27 mouse cellular contexts compared by ENCODE assay signal in genomic region chr3:87812873-87813272, GRCm38 (mm10). TPM values are rescaled to one million over a fixed set of nuclear protein-coding genes. Genes with fewer than 3 reads are reported as not detected.
A peak's percentile ranks its signal among the peaks of the same experiment; 100 is the strongest.
DNase-seq lines count a peak whose midpoint lies in the region; ATAC-seq and TF ChIP-seq lines count a peak whose summit lies in the region.
"Had no signal": no experiment of that assay in that cellular context is flagged by ENCODE, and none has a peak within 500 bp of the region (broad histone marks: within the 10 kb centered on the region; RNA-seq: fewer than 3 reads in every experiment).

No protein-coding gene starts in this region.

- peak; percentile 22 to 38 for DNase-seq in heart, postnatal 14 days
- DNase-seq in heart, adult 2 months: no peak
- peak; percentile 44 for DNase-seq in lung, embryonic 14.5 days
- DNase-seq in lung, postnatal 25 days (ENCODE audit: low spot score): no peak
- DNase-seq in Patski (ENCODE audit: low read depth, low spot score): no peak
- DNase-seq in kidney, postnatal 4 days: peak; percentile 64 to 72
- no peak for DNase-seq in cerebellum, adult 11-12 months
- no peak for DNase-seq in layer of hippocampus, adult 8-10 months (ENCODE audit: low spot score in 2 of 2)
- DNase-seq: adrenal gland, postnatal 10 days; cerebellum, postnatal 25 days; forebrain, postnatal 0 days; liver; lung, postnatal 10 days; thymus, postnatal 36 days had no signal

- ATAC-seq in lung, embryonic 14.5 days (ENCODE audit: insufficient read depth): no peak
- peak; percentile 48 for ATAC-seq in Patski
- ATAC-seq: forebrain, postnatal 0 days; intestine, embryonic 15.5 days; midbrain, embryonic 15.5 days had no signal

- no peak overlapping the region for H3K27ac ChIP-seq in heart, adult 2 months
- H3K27ac ChIP-seq in lung, embryonic 14.5 days (ENCODE audit: low read depth): no peak overlapping the region
- H3K27ac ChIP-seq: embryonic facial prominence, embryonic 15.5 days; hindbrain, embryonic 14.5 days; intestine, embryonic 15.5 days; layer of hippocampus, adult 2 months; midbrain, embryonic 15.5 days had no signal

- H3K9ac ChIP-seq in heart, adult 2 months (ENCODE audit: low read depth, low read length): no peak overlapping the region
- no peak overlapping the region for H3K9ac ChIP-seq in lung, embryonic 14.5 days
- H3K9ac ChIP-seq: embryonic facial prominence, embryonic 15.5 days; forebrain, postnatal 0 days; hindbrain, embryonic 14.5 days; intestine, embryonic 15.5 days; midbrain, embryonic 15.5 days had no signal

- H3K36me3 ChIP-seq in heart, adult 2 months (ENCODE audit: control insufficient read depth, insufficient read depth, low read length): no peaks in the 10 kb centered on the region
- H3K36me3 ChIP-seq in lung, embryonic 14.5 days (ENCODE audit: insufficient read depth): no peaks in the 10 kb centered on the region
- H3K36me3 ChIP-seq: embryonic facial prominence, embryonic 15.5 days; intestine, embryonic 15.5 days; midbrain, embryonic 15.5 days had no signal

- H3K9me3 ChIP-seq in lung, embryonic 14.5 days (ENCODE audit: low read depth, low read length): no peaks in the 10 kb centered on the region
- H3K9me3 ChIP-seq: embryonic facial prominence, embryonic 15.5 days; intestine, embryonic 15.5 days; midbrain, embryonic 15.5 days had no signal

- CTCF ChIA-PET in Patski (lab: Charles Lee): interaction anchor here (0.9 to 1.5 kb wide), 3 partner anchors 17 to 43 kb away, joined by 3 to 6 read pairs (median 3); no protein-coding TSS in a partner anchor

- peaks cover 12% of the 10 kb centered on the region for H3K27me3 ChIP-seq in heart, adult 2 months (ENCODE audit: control insufficient read depth, insufficient read depth, low read length)
- H3K27me3 ChIP-seq in lung, embryonic 14.5 days (ENCODE audit: insufficient read depth, low read length): peaks cover 49% of the 10 kb centered on the region
- H3K27me3 ChIP-seq in Patski: peaks cover 65% of the 10 kb centered on the region

- intact Hi-C loops in heart, postnatal 14 days (cut with DNase I): no loop called here
- intact Hi-C loops in heart, adult 2 months (cut with DNase I): no loop called here

- TF ChIP-seq EP300 in heart, adult 2 months (IDR thresholded peaks at IDR 0.05; ENCODE audit: insufficient read depth, low read depth, low read length): no peak

- H3K4me3 ChIP-seq in heart, adult 2 months: no peak overlapping the region
- H3K4me3 ChIP-seq in lung, embryonic 14.5 days (ENCODE audit: low read depth, low read length): no peak overlapping the region
- H3K4me3 ChIP-seq: embryonic facial prominence, embryonic 15.5 days; intestine, embryonic 15.5 days; layer of hippocampus, adult 2 months; midbrain, embryonic 15.5 days; myocyte had no signal

- no peak for TF ChIP-seq POLR2A in heart, adult 2 months (IDR thresholded peaks at IDR 0.05; ENCODE audit: insufficient read depth, low read depth, low read length)

- no peak for TF ChIP-seq CTCF in heart, adult 2 months (IDR thresholded peaks at IDR 0.05)
- TF ChIP-seq CTCF in lung, embryonic 14.5 days (IDR thresholded peaks at IDR 0.05; ENCODE audit: low read depth): no peak
- TF ChIP-seq CTCF in Patski (IDR thresholded peaks at IDR 0.05): no peak

- WGBS in heart, adult 2 months: 28% methylated on average over 10 of the region's 10 CpGs
- WGBS in lung, embryonic 14.5 days: 37% methylated on average over 10 of the region's 10 CpGs

- POLR2A ChIA-PET in Patski (lab: Charles Lee): no interaction called here

- no peaks in the 10 kb centered on the region for H3K79me2 ChIP-seq in heart, adult 2 months (replicated peaks; ENCODE audit: control insufficient read depth, insufficient read depth, low read length)

- H3K4me2 ChIP-seq in lung, embryonic 14.5 days: no peak overlapping the region
- H3K4me2 ChIP-seq: embryonic facial prominence, embryonic 15.5 days; hindbrain, embryonic 14.5 days; intestine, embryonic 15.5 days; midbrain, embryonic 15.5 days had no signal

- peaks cover 1% of the 10 kb centered on the region; the same call in 1 of the 2 replicates for H3K4me1 ChIP-seq in heart, adult 2 months (ENCODE audit: control insufficient read depth, insufficient read depth, low read length)
- peaks cover 2% of the 10 kb centered on the region; the same call in 1 of the 2 replicates for H3K4me1 ChIP-seq in lung, embryonic 14.5 days (ENCODE audit: insufficient read depth)

- in situ Hi-C loops in Patski (cut with MboI; ENCODE audit: low pct_unique_long_range_greater_than_20kb): no loop called here

RNA-seq across cellular contexts. Expression of gene Pear1, which starts 11.2 kb away (rescaled TPM):
- 10 to 100 TPM; 25.5 to 32.4 TPM for total RNA-seq in heart, postnatal 14 days (2021)
- 10 to 100 TPM; 17.1 to 18.7 TPM for total RNA-seq in heart, adult 2 months (2021)
- 42.5 and 45.0 TPM in 2 replicates for polyA plus RNA-seq in heart, adult 2 months (2012; rRNA removed)
- 30.2 and 31.7 TPM in 2 replicates for polyA plus RNA-seq in lung, embryonic 14.5 days (2014; fragmentation: Nextera tagmentation; extraction: Ambion mirVana)
- 2.8 TPM for polyA plus RNA-seq in Patski (2021)
- 10 to 100 TPM; 10.5 to 12.7 (median 12.2) TPM for total RNA-seq in layer of hippocampus, adult 8-10 months (2022)

RNA-seq across cellular contexts. Expression of gene Insrr, which starts 16.1 kb away (rescaled TPM):
- under 1 TPM; 0.24 TPM for total RNA-seq in heart, postnatal 14 days (2021)
- total RNA-seq in heart, adult 2 months (2021): under 1 TPM in 1 of 2 experiments, not detected in 1; 0.05 TPM
- 0.04 TPM in 1 of 2 replicates, not detected in the other for polyA plus RNA-seq in heart, adult 2 months (2012; rRNA removed)
- 0.05 TPM in 1 of 2 replicates, not detected in the other for polyA plus RNA-seq in lung, embryonic 14.5 days (2014; fragmentation: Nextera tagmentation; extraction: Ambion mirVana)
- 0.06 TPM for polyA plus RNA-seq in Patski (2021)
- under 1 TPM; 0.49 to 1.00 (median 0.68) TPM for total RNA-seq in layer of hippocampus, adult 8-10 months (2022)
- total RNA-seq: gastrocnemius, adult 8-10 months; megakaryocyte, adult 5-6 weeks had no signal
- polyA plus RNA-seq: C2C12; heart, postnatal 0 days; myocyte had no signal

RNA-seq across cellular contexts. Expression of gene Ntrk1, which starts 17.9 kb away (rescaled TPM):
- total RNA-seq in heart, postnatal 14 days (2021): under 1 TPM; 0.29 to 0.31 TPM
- under 1 TPM; 0.14 to 0.16 TPM for total RNA-seq in heart, adult 2 months (2021)
- 0.38 and 0.57 TPM in 2 replicates for polyA plus RNA-seq in heart, adult 2 months (2012; rRNA removed)
- polyA plus RNA-seq in lung, embryonic 14.5 days (2014; fragmentation: Nextera tagmentation; extraction: Ambion mirVana): 0.22 and 0.39 TPM in 2 replicates
- polyA plus RNA-seq in Patski (2021): not detected
- under 1 TPM; 0.13 to 0.20 (median 0.17) TPM for total RNA-seq in layer of hippocampus, adult 8-10 months (2022)
- total RNA-seq: gastrocnemius, adult 8-10 months; megakaryocyte, adult 5-6 weeks had no signal
- polyA plus RNA-seq: C2C12, myocyte had no signal

RNA-seq across cellular contexts. Expression of gene Sh2d2a, which starts 33.7 kb away (rescaled TPM):
- 1 to 10 TPM in 1 of 2 experiments, under 1 TPM in 1; 0.14 to 2.2 TPM for total RNA-seq in heart, postnatal 14 days (2021)
- total RNA-seq in heart, adult 2 months (2021): under 1 TPM; 0.05 to 0.27 TPM
- polyA plus RNA-seq in heart, adult 2 months (2012; rRNA removed): 0.41 and 0.70 TPM in 2 replicates
- polyA plus RNA-seq in lung, embryonic 14.5 days (2014; fragmentation: Nextera tagmentation; extraction: Ambion mirVana): 0.09 TPM in 2 replicates
- polyA plus RNA-seq in Patski (2021): not detected
- total RNA-seq in layer of hippocampus, adult 8-10 months (2022): not detected
- total RNA-seq: forebrain, postnatal 0 days; gastrocnemius, adult 8-10 months; layer of hippocampus, adult 2 months; left cerebral cortex, postnatal 25 days had no signal
- polyA plus RNA-seq: brain, embryonic 14.5 days; forebrain, postnatal 0 days; hindbrain, embryonic 14.5 days; midbrain, embryonic 15.5 days; myocyte; neural tube, embryonic 14.5 days had no signal

Comparison
In these comparisons a context has a peak if more than half of its experiments do, and no peak if none do; other contexts are left out.
1. DNase-seq: peak in heart, postnatal 14 days (2 of 2), lung, embryonic 14.5 days (single experiment) and kidney, postnatal 4 days (2 of 2); none in heart, adult 2 months (0 of 2), lung, postnatal 25 days (single experiment), Patski (single experiment), cerebellum, adult 11-12 months (single experiment) and layer of hippocampus, adult 8-10 months (0 of 2).